Mouse (Mus musculus): ENCODE data around the gene Ucn2. TPM values are rescaled to one million over a fixed set of nuclear protein-coding genes. Genes with fewer than 3 reads are reported as not detected.
A peak's percentile ranks its signal among the peaks of the same experiment; 100 is the strongest.

Gene Ucn2
- polyA plus RNA-seq, 1 experiment from 2014 or later: not detected

DNA sequence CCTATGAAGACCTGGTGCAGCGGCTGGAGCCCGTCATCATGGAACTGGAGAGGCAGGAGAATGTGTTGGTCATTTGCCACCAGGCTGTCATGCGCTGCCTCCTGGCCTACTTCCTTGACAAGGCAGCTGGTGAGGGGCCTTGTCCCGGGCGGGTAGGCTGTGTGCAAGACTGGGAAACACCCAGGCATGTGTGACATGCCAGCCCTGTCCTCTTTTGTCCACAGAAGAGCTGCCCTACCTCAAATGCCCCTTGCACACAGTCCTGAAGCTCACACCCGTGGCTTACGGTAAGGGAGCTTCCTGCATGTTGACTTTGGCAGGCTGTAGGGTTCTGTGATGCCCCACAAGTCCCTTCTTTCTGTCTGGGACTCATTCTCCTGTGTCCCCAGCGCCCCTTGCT lies 41.7 kb downstream of the Ucn2 start:
- no peak for DNase-seq (ENCODE audit: low spot score)
- Histone ChIP-seq H3K27ac (no peak overlapping the region), H3K36me3 (0 out of 2 replicates have a peak, but pooled peaks cover 2% of the 10 kb centered on the region), H3K4me3 (no peak overlapping the region), H3K4me1 (no peaks in the 10 kb centered on the region), H3K27me3 (ENCODE audit: low read depth, poor library complexity, severe bottlenecking) (no peaks in the 10 kb centered on the region), H3K9me3 (replicated peaks) (no peaks in the 10 kb centered on the region)
- 85% methylated on average over 8 of the region's 8 CpGs for WGBS

- 82% methylated on average over 3 of the region's 3 CpGs for WGBS
Observed at GRCm38 (mm10) chr9:109028421-109028820, 42.6 kb downstream of the Ucn2 start.

GRCm38 (mm10) chr9:109028919-109029318 lies 43.1 kb downstream of the Ucn2 start:
- Histone ChIP-seq H3K27me3 (ENCODE audit: low read depth, poor library complexity, severe bottlenecking) (no peaks in the 10 kb centered on the region), H3K27ac (no peak overlapping the region), H3K4me3 (no peak overlapping the region), H3K4me1 (no peaks in the 10 kb centered on the region), H3K9me3 (replicated peaks) (no peaks in the 10 kb centered on the region), H3K36me3 (0 out of 2 replicates have a peak, but pooled peaks cover 2% of the 10 kb centered on the region)
- no peak for DNase-seq (ENCODE audit: low spot score)
- 81% methylated on average over 5 of the region's 5 CpGs for WGBS

More at GRCm38 (mm10) chr9:109028421-109028820, 42.6 kb downstream of the Ucn2 start:
- no peak for DNase-seq (ENCODE audit: low spot score)
- Histone ChIP-seq H3K36me3 (0 out of 2 replicates have a peak, but pooled peaks cover 2% of the 10 kb centered on the region), H3K27me3 (ENCODE audit: low read depth, poor library complexity, severe bottlenecking) (no peaks in the 10 kb centered on the region), H3K27ac (no peak overlapping the region), H3K9me3 (replicated peaks) (no peaks in the 10 kb centered on the region), H3K4me1 (no peaks in the 10 kb centered on the region), H3K4me3 (no peak overlapping the region)

- Histone ChIP-seq H3K4me3 (no peak overlapping the region), H3K4me1 (no peaks in the 10 kb centered on the region)
- 85% methylated on average over 3 of the region's 3 CpGs for WGBS
Observed at GRCm38 (mm10) chr9:109030312-109030711, 44.5 kb downstream of the Ucn2 start.

GRCm38 (mm10) chr9:109031001-109031400 lies 45.2 kb downstream of the Ucn2 start:
- no peaks in the 10 kb centered on the region for H3K27me3 ChIP-seq (ENCODE audit: low read depth, poor library complexity, severe bottlenecking)
- H3K36me3 ChIP-seq: 0 out of 2 replicates have a peak, but pooled peaks cover 2% of the 10 kb centered on the region
- WGBS: 95% methylated on average over 7 of the region's 7 CpGs
- no peak overlapping the region for H3K27ac ChIP-seq
- DNase-seq (ENCODE audit: low spot score): no peak
- H3K9me3 ChIP-seq (replicated peaks): no peaks in the 10 kb centered on the region
- H3K4me1 ChIP-seq: no peaks in the 10 kb centered on the region
- no peak overlapping the region for H3K4me3 ChIP-seq

More at GRCm38 (mm10) chr9:109030312-109030711, 44.5 kb downstream of the Ucn2 start:
- peak overlapping the region; percentile 8; the same call in 1 of the 2 replicates for H3K27ac ChIP-seq
- H3K27me3 ChIP-seq (ENCODE audit: low read depth, poor library complexity, severe bottlenecking): no peaks in the 10 kb centered on the region
- 0 out of 2 replicates have a peak, but pooled peaks cover 2% of the 10 kb centered on the region for H3K36me3 ChIP-seq
- no peaks in the 10 kb centered on the region for H3K9me3 ChIP-seq (replicated peaks)
- no peak for DNase-seq (ENCODE audit: low spot score)

- Histone ChIP-seq H3K27ac (no peak overlapping the region), H3K9me3 (replicated peaks) (no peaks in the 10 kb centered on the region)
- 83% methylated on average over 8 of the region's 8 CpGs for WGBS
Observed at GRCm38 (mm10) chr9:109031686-109032085, 45.9 kb downstream of the Ucn2 start.

GRCm38 (mm10) chr9:109032435-109032834 lies 46.6 kb downstream of the Ucn2 start:
- Histone ChIP-seq H3K4me3 (no peak overlapping the region), H3K27ac (no peak overlapping the region), H3K36me3 (0 out of 2 replicates have a peak, but pooled peaks cover 2% of the 10 kb centered on the region), H3K4me1 (no peaks in the 10 kb centered on the region), H3K27me3 (ENCODE audit: low read depth, poor library complexity, severe bottlenecking) (no peaks in the 10 kb centered on the region), H3K9me3 (replicated peaks) (no peaks in the 10 kb centered on the region)
- no peak for DNase-seq (ENCODE audit: low spot score)
- WGBS: 86% methylated on average over 6 of the region's 6 CpGs

More at GRCm38 (mm10) chr9:109031686-109032085, 45.9 kb downstream of the Ucn2 start:
- no peak for DNase-seq (ENCODE audit: low spot score)
- Histone ChIP-seq H3K4me1 (no peaks in the 10 kb centered on the region), H3K27me3 (ENCODE audit: low read depth, poor library complexity, severe bottlenecking) (no peaks in the 10 kb centered on the region), H3K4me3 (no peak overlapping the region), H3K36me3 (0 out of 2 replicates have a peak, but pooled peaks cover 2% of the 10 kb centered on the region)

MicroRNA genes within 50 kb of the gene (microRNA counts, 519-probe panel; counts per million panel counts)
- 684 counts per million, percentile 72 among the panel's probes with 10 or more counts for microRNA mmu-miR-711

Small RNA genes within 50 kb of the gene (microRNA-seq; reads per million reads assigned to microRNA genes)
- gene Mir711: not detected

Other genes with a start within 250 kb of the Ucn2 start
- 93.9 and 121 TPM in 2 replicates for gene Ip6k2, start 202.2 kb upstream of the Ucn2 start, polyA plus RNA-seq (2016; fragmentation: Nextera tagmentation; extraction: Ambion mirVana)
- 13.0 and 21.0 TPM in 2 replicates for gene Nckipsd, start 177.6 kb upstream of the Ucn2 start, polyA plus RNA-seq (2016; fragmentation: Nextera tagmentation; extraction: Ambion mirVana)
- gene Celsr3, start 159.7 kb upstream of the Ucn2 start, polyA plus RNA-seq (2016; fragmentation: Nextera tagmentation; extraction: Ambion mirVana): 0.06 and 0.14 TPM in 2 replicates
- gene Slc26a6, start 132.7 kb upstream of the Ucn2 start, polyA plus RNA-seq (2016; fragmentation: Nextera tagmentation; extraction: Ambion mirVana): 9.7 and 13.7 TPM in 2 replicates
- gene Tmem89, start 71.4 kb upstream of the Ucn2 start, polyA plus RNA-seq (2016; fragmentation: Nextera tagmentation; extraction: Ambion mirVana): not detected in 2 replicates
- gene Uqcrc1, start 49.4 kb upstream of the Ucn2 start, polyA plus RNA-seq (2016; fragmentation: Nextera tagmentation; extraction: Ambion mirVana): 561 and 562 TPM in 2 replicates
- 1.7 and 3.1 TPM in 2 replicates for gene Col7a1, start 32.4 kb upstream of the Ucn2 start, polyA plus RNA-seq (2016; fragmentation: Nextera tagmentation; extraction: Ambion mirVana)
- gene Pfkfb4, start 5.8 kb downstream of the Ucn2 start, polyA plus RNA-seq (2016; fragmentation: Nextera tagmentation; extraction: Ambion mirVana): 12.5 and 14.6 TPM in 2 replicates
- 36.1 and 44.4 TPM in 2 replicates for gene Shisa5, start 52.6 kb downstream of the Ucn2 start, polyA plus RNA-seq (2016; fragmentation: Nextera tagmentation; extraction: Ambion mirVana)
- 7.5 and 9.4 TPM in 2 replicates for gene Trex1, start 73.7 kb downstream of the Ucn2 start, polyA plus RNA-seq (2016; fragmentation: Nextera tagmentation; extraction: Ambion mirVana)
- 35.3 and 36.8 TPM in 2 replicates for gene Atrip, start 88.1 kb downstream of the Ucn2 start, polyA plus RNA-seq (2016; fragmentation: Nextera tagmentation; extraction: Ambion mirVana)
- gene Ccdc51, start 96.5 kb downstream of the Ucn2 start, polyA plus RNA-seq (2016; fragmentation: Nextera tagmentation; extraction: Ambion mirVana): 13.6 and 14.1 TPM in 2 replicates
- 805 and 864 TPM in 2 replicates for gene Tma7, start 96.6 kb downstream of the Ucn2 start, polyA plus RNA-seq (2016; fragmentation: Nextera tagmentation; extraction: Ambion mirVana)
- 18.6 and 23.7 TPM in 2 replicates for gene Plxnb1, start 109.4 kb downstream of the Ucn2 start, polyA plus RNA-seq (2016; fragmentation: Nextera tagmentation; extraction: Ambion mirVana)
- gene Fbxw21, start 176.0 kb downstream of the Ucn2 start, polyA plus RNA-seq (2016; fragmentation: Nextera tagmentation; extraction: Ambion mirVana): not detected in 2 replicates
- gene Fbxw13, start 210.0 kb downstream of the Ucn2 start, polyA plus RNA-seq (2016; fragmentation: Nextera tagmentation; extraction: Ambion mirVana): not detected in 2 replicates
- gene Fbxw20, start 248.7 kb downstream of the Ucn2 start, polyA plus RNA-seq (2016; fragmentation: Nextera tagmentation; extraction: Ambion mirVana): not detected in 2 replicates

Measured in limb, embryonic 10.5 days (tissue).